Mouse (Mus musculus): ENCODE results near the gene Crebbp.
A peak's percentile ranks its signal among the peaks of the same experiment; 100 is the strongest.

Gene Crebbp

DNA sequence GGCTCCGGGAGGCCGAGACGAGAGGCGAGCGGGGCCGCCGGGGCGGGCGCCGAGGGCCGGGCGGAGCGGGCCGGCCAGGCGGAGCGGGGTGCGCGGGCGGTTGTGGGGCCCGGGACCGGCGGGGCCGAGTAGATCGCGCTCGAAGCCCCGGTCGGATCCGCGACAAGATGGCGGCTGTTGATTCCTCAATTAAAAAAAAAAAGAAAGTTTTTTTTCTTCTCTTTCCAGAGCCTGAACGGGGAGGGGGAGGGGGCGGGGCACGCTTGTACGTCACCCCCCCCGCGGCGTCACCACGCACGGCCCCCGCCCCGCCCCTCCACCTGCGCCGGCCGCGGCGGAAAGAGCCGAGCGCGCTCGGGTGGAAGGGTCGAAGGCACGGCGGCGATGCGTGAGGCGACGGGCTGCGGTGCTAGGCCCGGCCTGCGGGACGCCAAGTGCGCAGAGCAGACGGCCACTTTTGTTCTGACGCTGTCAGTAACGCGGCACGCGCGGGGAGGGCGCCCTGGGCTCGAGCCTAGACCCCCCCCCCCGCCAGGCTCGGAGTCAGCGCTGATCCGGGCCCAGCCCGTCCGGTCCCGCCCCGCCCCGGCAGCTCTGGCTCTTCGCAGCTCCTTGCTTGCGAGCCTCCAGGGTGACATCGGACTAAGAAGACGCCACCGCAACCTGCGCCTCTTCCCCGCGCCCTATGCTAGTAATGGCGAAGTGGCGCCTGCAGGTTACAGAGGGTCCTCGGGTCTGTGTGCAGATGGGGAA lies at the start of gene Crebbp:
Gene Crebbp (minus strand): TSS at position 199 of the 753 bp plus-strand sequence.
- peak; percentile 85 for DNase-seq (ENCODE audit: low read depth, low spot score)

DNA sequence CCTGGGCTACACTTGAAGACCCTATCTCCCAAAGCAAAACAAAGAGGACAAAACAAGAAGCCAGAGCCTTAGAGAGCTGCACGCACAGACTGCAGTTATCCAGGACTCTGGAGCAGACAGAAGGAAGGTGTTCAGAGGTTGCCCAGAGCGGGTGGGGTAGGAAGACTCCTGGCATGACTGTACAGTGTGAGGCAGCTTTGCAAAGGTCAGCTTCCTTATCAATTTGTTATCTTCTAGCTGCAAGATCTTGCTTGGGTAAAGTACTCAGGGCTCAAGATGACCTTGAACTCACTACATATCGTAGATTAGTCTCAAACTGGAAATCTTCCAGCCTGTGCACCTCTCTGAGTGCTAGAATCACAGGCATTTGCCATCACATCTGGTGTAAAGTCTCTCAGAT lies 49.7 kb upstream of the Crebbp start:
- DNase-seq (ENCODE audit: low read depth, low spot score) = no peak

DNA sequence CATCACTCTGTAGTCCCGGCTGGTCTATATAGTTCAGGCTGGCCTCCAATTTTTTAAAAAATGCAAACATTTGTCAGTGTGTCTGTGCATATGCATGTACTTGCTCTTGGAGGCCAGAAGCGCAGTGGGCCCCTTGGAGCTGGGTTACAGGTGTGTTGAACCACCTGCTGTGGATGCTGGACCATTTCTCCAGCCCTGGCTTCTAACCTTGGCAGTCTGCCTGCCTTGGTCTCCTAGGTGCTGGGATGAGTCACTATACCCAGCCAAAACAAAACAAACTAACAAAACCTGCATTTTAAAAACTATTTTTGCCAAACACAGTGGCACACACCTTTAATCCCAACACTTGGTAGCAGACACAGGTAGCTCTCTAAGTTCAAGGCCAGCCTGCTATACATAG lies 43.7 kb upstream of the Crebbp start:
- DNase-seq (ENCODE audit: low read depth, low spot score) = no peak

DNA sequence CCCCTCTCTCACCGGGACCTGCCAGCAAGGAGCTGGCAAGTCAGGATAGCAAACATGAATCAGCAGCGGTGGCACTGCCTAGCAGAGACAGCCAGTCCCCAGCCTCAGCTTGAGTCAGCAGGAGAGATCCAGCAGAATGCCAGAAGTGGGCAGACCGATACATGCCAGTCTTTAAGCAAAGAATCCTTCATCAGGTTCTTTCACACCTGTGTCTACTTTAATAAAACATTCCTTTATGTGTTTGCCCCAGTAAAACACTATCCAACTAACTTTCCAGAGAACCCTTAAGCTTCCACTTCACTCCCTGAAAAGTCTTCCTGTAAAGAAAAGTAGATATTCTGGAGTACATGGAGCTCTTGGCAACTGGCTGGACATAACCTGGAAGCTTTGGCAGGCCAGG lies 35.0 kb upstream of the Crebbp start:
- no peak for DNase-seq (ENCODE audit: low read depth, low spot score)

DNA sequence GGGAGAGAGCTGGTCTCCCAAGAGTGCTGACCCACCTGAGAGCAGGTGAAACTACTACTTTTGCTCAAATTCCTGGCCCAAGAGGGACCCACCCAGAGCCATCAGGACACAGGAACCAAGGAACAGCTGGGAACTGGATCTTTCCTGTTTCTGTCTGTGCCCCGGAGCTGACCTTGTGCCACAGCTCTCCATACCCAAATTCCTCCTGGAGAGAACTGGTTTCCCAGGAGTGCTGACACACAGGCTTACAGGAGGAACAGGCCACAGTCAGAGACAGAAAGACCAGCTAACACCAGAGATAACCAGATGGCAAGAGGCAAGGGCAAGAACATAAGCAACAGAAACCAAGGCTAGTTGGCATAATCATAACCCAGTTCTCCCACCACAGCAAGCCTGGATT lies 31.4 kb upstream of the Crebbp start:
- peak; percentile 30 for DNase-seq (ENCODE audit: low read depth, low spot score)

DNA sequence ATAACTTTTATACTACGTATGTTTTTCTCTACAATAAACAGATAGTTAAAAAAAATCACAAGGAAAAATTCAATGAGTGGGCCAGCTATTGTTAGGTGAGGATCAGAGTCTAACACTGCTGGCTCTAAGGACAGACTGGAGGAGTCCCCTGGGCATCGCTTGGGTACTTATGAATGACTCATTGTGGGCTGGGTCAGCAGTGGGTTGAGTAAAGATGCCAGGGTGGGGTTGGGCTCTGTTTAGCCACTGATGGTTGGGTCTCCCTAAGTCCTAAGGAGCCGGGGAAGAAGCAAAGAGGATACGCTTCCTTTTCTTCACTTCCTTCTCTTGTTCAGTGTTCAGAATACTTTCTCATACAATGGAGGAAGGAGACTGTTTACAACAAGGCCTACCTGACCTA lies 22.3 kb upstream of the Crebbp start:
- DNase-seq (ENCODE audit: low read depth, low spot score) = no peak

DNA sequence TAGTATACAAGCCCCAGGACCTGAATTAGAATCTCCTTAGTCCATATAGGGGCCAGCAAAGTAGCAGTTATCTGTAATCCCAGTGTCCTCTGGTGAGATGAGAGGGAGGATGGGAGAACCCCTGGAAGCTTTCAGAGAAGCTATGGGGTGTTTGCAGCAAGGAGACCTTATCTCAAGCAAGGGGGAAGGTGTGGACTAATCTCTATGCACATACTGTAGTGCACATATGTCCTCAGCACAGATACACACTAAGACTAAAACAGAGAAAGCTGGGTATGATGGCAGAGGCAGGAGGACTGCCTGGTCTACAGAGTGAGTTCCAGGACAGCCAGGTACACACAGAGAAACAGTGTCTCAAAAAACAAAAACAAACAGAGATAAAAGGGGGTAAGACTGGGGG lies 21.8 kb upstream of the Crebbp start:
- no peak for DNase-seq (ENCODE audit: low read depth, low spot score)

DNA sequence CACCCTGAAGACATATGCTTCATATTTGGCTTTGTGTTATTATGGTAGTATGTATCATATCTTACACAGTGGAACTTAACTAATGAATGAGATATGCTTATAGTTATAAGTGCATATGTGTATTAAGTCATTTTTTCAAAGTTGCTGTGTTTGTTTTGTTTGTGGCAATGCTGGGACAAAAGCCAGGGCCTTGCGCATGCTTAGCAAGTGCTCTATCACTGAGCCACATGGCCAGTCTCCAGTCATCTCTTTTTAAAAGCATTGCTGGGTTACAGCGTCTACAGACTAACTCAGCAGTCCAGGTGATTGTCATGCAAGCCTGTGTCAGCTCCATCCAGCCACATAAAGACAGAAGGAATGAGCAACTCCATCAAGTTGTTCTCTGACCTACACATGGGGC lies 12.0 kb upstream of the Crebbp start:
- no peak for DNase-seq (ENCODE audit: low read depth, low spot score)

DNA sequence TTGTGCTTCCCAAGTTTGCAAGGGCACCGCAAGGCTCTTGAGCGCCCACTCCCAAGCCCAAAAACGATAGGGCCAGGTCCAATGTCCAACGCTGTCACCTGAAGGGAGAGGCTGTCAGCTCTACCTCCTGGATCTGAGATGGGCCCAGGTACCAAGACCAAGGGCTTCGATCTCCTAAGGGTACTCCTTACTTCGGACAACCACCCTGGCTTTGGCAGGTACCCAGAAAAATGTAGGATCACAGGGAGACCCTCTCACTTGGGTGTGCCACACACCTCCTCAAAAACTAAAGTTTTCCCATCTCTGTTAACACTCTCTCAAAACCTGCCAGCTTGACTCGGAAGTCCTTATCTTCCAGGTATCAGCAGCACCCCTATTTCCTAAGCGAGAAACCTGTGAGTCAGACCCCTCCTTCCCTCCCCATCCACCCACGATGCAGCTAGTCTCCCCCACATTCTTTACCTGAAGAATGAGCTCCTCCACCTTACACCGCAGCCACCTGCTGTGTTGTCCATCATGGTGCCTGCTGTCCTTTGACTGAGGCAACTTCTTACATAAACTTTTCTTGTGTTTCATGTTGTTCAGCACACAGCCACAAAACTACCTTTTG lies 939 bp upstream of the Crebbp start:
- no peak for DNase-seq (ENCODE audit: low read depth, low spot score)

DNA sequence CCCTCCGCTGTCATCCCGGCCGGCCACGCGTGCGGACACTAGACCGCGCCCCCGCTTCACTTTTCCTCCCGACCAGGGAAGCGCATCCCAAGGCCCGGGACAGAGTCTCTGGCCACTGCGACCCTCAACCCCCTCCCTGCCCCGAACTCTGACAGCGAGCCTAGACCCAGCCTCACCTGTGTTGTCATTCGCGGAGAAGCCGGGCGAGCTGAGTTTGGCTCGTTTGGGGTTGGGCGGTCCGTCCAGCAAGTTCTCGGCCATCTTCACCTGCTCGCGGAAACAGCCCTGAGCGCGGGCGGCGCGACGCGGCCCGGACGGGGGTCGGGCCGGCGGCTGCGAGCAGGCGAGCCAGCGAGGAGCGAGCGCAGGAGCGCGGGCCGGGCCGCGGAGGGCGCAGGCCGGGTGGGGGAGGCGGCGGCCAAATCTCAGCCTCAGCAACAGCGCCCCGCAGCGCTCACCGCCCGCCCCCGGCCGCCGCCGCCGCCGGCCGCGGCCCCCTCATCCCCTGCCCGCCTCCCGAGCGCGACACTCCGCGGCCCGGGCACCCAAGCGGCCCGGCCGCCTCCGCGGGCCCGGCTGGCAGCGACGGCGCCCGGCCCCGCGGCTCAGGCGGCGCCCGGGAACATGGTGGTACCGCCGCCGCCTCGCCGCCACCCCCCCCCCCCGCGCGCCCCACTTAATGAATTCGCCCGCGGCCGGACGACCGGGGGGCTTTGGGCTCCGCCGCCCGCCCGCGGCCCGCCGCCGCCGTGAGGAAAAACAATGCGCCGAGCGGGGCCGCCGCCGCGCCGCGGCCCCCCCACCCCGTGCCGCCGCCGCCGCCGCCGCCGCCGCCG lies 616 bp downstream of the Crebbp start:
- DNase-seq (ENCODE audit: low read depth, low spot score) = peak; percentile 61

DNA sequence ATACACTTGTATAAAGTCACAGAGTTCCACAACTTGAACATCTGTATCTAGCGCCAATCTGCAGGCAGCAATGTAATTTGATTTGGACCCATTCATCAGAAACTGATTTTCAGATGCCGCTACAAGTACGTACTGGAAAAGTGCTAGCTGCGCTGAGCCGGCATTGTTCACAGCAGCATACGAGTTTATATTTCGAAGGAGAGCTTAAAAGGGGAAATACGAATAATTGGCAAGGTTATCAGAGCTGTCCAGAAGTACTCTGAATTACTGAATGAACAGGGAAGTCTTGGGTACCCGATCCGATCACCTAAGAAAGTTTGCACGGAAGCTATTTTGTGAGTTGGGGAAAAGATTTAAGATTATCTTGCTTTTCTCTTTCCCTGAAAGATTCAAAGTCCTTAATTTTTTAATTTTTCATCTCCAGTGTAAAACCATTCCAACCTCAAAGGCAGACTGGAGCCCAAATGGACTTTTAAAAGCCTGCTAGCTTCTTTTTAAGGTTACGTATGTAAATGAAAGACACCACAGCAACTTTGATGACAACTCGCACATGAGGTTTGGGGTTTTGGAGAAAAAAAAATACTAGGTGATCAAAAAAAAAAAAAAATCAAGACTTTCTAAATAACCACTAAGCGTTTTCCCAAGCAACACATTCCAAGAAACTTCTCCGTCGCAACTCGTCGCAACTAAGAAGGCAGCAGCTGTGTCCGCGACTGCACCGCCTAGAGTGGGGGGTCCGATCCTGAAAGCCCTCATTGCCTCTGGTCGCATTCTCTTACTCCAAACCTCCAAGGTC lies 1.4 kb downstream of the Crebbp start:
- DNase-seq (ENCODE audit: low read depth, low spot score) = no peak

DNA sequence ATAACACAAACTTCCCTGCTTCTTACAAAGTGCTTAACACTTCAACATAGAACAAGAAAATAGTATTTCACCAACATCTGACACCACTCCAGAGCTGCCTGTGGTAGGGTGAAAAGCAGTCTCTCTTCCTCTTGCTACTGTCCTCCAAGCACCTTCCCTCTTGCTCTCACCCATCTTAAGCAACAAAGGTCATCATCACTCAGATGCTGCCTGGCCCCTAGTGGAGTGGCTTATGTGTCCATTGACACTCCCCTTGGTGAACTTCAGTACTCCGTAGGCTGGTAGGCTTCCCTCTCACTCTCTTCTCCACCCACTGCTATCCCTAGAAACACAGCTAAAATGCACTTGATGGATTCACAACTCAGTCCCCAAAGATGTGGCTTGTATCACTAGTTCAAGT lies 3.5 kb downstream of the Crebbp start:
- no peak for DNase-seq (ENCODE audit: low read depth, low spot score)

DNA sequence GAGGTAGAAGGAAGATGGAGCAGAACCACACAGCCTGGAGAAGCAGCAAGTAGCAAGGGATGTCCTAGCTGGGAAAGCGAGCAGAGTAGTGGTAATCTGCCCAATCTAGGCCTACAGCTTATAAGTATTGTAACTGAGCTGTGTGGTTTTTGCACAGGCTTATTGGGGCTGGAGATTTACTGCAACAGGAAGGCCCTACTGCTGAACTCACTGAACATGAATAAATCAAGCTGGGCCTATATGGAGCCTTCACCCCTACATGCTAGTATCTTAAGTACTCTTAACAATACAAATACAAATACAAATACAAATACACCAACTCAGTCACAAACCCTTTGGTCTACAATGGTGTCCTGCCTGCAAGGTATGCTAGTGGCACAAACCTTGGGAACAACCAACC lies 10.2 kb downstream of the Crebbp start:
- no peak for DNase-seq (ENCODE audit: low read depth, low spot score)

DNA sequence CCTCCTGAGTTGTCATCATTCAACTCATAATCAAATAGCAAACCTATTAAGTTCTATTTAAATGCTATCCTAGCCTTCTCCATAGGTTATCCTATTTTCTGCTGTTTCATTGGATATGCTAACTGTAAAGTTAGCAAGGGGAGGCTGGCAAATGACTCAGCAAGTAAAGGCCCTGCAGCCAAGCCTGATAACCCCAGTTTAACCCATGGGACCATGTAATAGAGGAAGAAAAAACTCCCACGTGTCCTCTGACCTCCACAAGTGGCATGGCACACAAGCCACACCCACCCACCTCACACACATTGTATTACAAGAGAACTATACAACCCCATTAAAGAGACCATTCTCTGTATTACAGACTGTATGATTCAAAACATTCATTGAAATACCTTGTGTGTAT lies 13.8 kb downstream of the Crebbp start:
- DNase-seq (ENCODE audit: low read depth, low spot score) = no peak

DNA sequence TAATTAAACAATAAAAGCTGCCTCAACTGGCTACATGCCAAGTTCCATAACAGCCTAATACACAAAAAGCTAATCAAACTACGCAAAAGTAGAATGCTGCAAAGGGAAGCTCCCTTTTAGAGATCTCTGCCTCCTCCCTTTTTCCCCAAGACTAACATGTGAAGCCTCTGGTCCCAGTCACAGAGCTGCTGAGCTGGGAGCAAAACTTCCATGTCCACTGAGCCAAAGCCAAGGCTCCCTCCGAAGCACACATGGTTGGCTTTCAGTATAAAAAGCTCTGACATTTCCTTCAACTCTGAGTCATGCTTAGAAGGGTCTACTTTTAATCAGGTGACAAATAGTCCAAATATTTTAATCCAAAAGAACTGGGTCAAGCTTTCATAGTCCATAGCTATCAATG lies 14.2 kb downstream of the Crebbp start:
- DNase-seq (ENCODE audit: low read depth, low spot score) = no peak

DNA sequence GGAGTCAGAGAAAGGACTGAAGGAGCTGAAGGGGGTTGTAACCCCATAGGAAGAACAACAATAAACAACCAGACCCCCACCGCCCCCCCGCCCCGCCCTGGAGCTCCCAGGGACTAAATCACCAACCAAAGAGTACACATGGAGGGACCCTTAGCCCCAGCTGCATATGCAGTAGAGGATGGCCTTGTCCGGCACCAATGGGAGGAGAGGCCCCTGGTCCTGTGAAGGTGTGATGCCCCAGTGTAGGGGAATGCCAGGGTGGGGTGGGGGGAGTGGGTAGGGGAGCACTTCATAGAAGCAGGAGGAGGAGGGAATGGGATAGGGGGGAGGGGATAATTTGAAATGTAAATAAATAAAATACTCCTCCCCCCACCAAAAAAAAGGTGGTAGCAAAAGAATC lies 15.8 kb downstream of the Crebbp start:
- DNase-seq (ENCODE audit: low read depth, low spot score) = no peak

DNA sequence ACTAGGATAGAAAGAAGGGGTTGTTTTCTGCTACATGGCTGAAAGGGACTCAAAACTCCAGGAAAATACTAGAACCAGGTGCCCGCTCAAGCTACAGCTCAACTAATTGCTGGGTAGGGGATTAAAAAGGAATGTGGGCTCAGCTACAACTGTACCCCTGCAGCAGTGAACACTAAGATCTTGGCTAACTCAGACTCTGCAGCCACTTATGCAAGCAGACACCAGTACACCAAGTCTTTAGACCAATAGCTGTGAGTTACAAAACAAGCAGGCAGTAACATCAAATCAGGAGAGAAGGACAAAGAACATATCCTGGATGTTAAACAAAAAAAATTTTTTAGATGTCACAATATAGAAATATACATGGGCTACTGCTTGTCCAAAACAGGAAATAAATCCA lies 23.6 kb downstream of the Crebbp start:
- no peak for DNase-seq (ENCODE audit: low read depth, low spot score)

DNA sequence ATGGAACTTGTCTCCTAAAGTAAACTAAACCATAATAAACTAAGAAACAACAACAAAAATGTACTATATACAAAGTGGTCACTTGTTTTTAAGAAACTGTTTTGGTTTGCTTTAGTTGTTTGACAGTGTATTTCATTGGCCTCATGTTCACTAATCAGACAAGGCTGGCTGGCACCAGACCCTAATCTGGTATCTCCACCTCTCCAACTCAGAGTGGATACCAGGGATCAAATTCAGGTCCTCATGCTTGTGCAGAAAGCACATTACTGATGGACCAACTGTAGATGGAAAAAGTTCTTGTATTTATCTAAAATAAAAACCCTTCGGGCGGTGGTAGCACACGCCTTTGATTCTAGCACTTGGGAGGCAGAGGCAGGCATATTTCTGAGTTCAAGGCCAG lies 38.7 kb downstream of the Crebbp start:
- DNase-seq (ENCODE audit: low read depth, low spot score) = no peak

DNA sequence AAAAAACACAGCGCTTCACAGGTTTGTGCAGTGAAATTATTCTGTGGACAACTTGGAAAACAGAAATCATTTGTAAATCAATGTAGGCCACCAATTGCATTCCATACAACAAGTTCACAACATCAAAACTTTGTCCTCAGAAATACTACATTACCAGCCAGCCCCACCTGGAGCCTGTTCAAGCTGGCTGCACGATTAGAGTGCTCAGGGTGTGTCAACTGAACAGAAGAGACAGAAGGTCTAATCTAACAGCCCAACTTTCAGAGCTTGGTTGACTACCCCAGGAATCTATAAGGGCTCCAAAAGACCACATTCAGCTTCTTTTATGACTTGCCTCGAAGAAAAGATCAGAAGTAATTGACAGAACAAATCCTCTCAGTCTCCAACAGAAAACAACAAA lies 44.3 kb downstream of the Crebbp start:
- no peak for DNase-seq (ENCODE audit: low read depth, low spot score)

DNA sequence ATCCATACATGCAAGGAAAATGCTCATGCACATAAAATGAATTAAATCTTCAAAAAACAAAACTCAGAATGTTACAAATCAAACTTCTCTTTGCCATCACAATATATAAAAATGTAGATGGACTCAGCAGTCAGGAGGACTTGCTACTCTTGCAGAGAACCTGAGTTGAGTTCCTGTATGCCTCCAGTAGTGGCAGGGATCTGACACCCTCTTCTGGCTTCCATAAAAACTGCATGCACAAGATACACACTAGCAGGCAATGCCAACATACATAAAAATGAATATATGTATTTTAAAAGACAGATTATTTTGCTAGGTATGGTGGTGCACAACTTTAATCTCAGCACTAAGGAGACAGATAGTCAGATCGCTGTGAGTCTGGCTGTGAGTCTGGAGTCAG lies 45.3 kb downstream of the Crebbp start:
- peak; percentile 15 for DNase-seq (ENCODE audit: low read depth, low spot score)

DNA sequence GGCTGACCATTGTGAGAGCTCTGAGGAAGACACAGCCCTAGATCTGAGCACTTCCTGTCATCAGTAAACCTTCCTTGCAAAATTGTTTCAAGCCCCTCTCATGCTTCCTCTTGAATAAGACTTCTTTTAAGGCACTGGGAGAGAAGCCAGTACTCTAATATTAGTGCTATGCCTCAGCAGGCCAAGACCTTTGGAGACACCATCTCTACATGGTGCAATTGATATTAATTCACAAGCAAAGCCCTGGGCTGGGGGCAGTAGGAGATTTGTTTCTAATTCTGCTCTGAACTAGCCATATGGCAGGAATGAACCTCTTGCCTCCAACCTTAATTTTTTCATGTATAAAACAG lies 52.9 kb downstream of the Crebbp start:
- DNase-seq (ENCODE audit: low read depth, low spot score) = no peak

DNA sequence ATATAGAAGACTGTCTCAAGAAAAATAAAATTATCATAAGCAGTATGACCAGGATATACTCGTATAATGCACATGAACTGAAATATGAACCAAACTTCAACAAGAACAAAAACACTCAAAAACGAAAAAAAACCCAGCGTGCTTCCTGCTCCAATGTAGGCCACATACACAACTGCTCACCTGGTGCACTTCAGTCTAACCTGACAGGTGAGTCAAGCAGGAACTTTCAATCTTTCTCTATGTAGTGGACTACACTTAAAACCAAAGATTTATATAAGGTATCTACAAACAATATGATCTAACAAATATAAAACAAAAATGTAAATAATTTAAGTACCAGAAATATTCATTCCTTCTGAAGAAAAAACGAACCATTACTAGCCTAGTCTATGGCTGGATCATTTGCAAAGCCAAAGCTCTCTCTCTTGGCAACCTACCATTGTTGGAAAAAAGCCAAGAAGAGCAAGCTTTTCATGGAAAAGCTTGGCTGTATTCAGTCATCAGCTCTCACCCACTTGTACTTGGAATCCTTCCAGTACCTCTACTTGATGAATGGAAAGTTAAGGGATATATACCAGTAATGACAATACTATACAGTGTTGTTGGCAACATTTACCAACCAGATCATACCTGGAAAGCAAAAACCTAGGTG lies 53.4 kb downstream of the Crebbp start:
- DNase-seq (ENCODE audit: low read depth, low spot score) = no peak

Measured in R1 (cell line).